Mouse (Mus musculus) gastrocnemius, adult 2 months (tissue): ENCODE data around the gene Pthlh. TPM values are rescaled to one million over a fixed set of nuclear protein-coding genes. Genes with fewer than 3 reads are reported as not detected.
"Not testable (repeated sequence)": the region's sequence is repeated elsewhere in the genome, so short reads cannot be mapped to it uniquely, and the experiment has no call there.

Source experiments
- DNase-seq: peaks from one replicate; pipeline ENCODE4 v3.0.0; 2022
- H3K27ac ChIP-seq: fragments of 200-600 bp; 2 replicates; pipeline ENCODE4 v1.8.1; 2022; ENCODE audit warnings: mild to moderate bottlenecking
- H3K4me3 ChIP-seq: fragments of 200-600 bp; 2 replicates; pipeline ENCODE4 v1.8.1; 2022; ENCODE audit warnings: mild to moderate bottlenecking, moderate library complexity
- CTCF ChIP-seq: fragments of 200-600 bp; IDR thresholded peaks from 2 replicates; pipeline ENCODE4 v1.8.1; 2022; ENCODE audit warnings: antibody characterized with exemption, mild to moderate bottlenecking, moderate library complexity
- intact Hi-C: fragments of 180-260 bp; cut with DNase I; formaldehyde crosslinking; loops from one replicate; pipeline ENCODE4 v1.15.1; 2025
- long read RNA-seq, 2 experiments: library from polyadenylated mRNA; stranded (forward); transcript quantifications; one replicate each; pipeline ENCODE4 v2.0.0; 2021
- total RNA-seq, 2 experiments: library from RNA; stranded (reverse); gene quantifications; 2 replicates each; pipeline ENCODE4 v1.2.3; 2021

Gene Pthlh
- 1 to 10 TPM in 1 of 2 experiments, under 1 TPM in 1; 0.78 to 3.0 TPM for total RNA-seq
- long read RNA-seq, experiment 1, partial matches to known transcripts: 0 of 1 reads
- long read RNA-seq, experiment 1, other reads (novel, unspliced or antisense): 0 of 1 reads
- long read RNA-seq, experiment 2, partial matches to known transcripts: 1 of 5 reads
- long read RNA-seq, experiment 2, other reads (novel, unspliced or antisense): 0 of 5 reads

DNA sequence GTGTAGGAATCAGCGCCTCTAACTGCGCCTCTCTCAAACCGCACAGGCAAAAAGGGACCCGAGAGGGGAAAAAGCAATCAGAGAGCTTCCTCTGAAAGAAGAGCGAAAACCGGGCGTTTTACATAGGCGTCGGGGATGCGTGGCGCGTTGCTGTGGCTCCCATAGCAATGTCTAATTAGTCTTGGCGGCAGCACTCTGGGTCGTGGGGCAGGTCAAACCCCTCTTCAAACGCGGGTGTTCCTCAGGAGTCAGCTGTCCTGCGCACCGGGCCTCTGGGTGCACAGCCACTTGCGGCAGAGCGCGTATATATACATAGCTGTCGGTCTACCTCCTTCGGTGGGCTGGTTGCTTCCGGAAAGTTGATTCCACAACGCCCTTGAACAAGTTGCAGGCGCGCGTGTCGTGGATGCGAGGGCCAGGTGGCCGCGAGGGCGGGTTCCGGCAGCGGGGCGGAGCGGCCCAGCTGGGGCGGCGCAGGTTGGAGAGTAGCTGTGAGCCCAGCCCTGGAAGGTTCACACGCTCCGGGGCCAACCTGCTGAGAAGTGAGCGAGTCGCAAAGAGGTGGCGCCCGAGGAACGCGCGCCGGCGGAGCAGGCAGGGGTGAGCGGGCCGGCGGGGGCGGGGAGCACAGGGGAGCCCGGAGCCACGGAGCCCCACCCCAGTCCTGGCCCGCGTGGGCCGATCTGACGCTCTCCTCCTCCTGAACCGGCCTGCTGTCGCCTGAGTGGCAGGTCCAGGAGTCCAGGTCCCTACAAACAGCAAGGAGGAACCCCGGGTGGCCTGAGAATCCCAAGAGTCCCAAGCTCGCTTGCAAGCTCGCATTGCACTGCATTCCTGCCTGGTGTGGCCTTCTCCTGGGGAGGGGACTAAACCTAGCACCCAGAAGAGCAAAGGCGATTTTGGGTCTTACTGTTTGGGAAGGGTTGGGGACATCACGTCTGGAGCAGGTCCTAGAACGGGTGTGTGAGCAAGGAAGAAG is at the start of gene Pthlh:
TSS of gene Pthlh (minus strand) at position 597 of the 979 bp plus-strand sequence.
- peak; percentile 91 for DNase-seq
- peak; percentile 70 for TF ChIP-seq CTCF
- Histone ChIP-seq H3K4me3 (peak within 1 kb of the TSS; percentile 81), H3K27ac (peak within 1 kb of the TSS; percentile 80)
- intact Hi-C loops: loop anchor here (2.0 to 5.0 kb wide), 2 partner anchors 213 to 543 kb away; no protein-coding TSS in a partner anchor

DNA sequence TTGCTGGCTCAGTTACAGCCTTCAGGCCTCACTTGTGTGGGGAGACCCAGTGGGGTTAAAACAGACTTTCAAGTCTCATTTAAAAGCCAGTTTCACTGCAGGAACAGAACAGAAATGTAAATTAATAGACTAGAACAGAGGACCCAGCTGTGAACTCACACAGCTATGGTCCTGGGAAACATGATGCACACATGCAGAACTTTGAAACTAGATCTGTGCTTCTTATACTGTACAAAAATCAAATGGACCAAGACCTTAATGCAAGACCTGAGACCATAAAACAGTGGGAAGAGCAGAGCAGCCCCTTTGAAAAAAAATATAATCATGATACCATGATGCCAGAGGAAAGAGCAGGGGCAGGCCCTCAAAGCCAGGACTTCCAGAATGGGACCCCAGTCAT is 49.3 kb upstream of the Pthlh start:
- no peak for TF ChIP-seq CTCF
- DNase-seq: no peak
- intact Hi-C loops: loop anchor here (5.0 to 10.0 kb wide), 2 partner anchors 36 to 161 kb away; partner anchors contain the start of gene Ccdc91
- Histone ChIP-seq H3K4me3 (no peak overlapping the region), H3K27ac (no peak overlapping the region)

DNA sequence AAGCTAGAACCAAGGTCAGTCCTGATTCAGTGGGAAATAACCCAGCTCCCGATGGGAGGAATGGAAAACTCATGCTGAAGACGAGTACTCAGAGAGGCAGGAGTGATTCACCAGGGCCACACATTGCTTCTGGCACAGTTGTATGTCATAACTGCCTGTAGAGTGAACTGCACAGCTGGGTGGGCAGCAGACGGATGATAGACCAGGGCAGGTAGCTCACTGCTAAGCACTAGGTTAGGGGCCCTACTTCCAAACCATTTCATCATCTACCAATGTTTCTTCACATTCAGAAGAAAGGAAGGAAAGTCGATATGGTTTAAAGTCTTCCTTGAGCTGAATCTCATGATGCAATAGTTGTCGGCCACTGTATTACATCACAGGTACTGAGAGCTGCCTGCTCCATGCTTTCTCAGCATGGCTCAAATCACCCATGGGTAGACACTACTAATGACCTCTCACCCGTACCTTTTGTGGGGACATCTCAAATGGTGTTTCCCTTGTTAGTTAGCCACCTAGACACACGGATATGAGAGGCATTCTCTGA is 46.5 kb upstream of the Pthlh start:
- peak overlapping the region; percentile 83 for H3K27ac ChIP-seq
- intact Hi-C loops: loop anchor here (5.0 to 10.0 kb wide), 2 partner anchors 33 to 164 kb away; partner anchors contain the start of gene Ccdc91
- DNase-seq: no peak
- H3K4me3 ChIP-seq: no peak overlapping the region
- no peak for TF ChIP-seq CTCF

DNA sequence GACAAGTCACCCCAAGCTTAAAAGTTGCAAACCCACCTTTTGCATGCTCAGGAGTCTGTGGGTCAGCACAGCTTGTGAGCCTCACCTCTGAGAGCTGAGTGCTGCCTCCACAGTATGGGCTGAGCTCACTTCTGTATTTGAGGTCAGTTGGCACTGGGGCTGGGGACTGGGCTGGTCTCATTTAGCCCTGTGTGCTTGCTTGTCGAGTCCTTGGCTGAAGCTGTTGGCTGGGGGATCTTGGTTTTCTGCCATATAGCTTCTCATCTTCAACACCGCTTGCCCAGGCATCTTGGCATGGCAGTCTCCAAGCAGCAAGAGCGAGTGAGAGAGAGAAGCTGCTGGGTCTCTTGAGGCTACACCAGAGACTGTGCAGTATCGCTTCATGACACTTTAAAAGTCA is 46.1 kb upstream of the Pthlh start:
- intact Hi-C loops: loop anchor here (5.0 to 10.0 kb wide), 2 partner anchors 33 to 165 kb away; partner anchors contain the start of gene Ccdc91
- TF ChIP-seq CTCF: no peak
- H3K27ac ChIP-seq: peak overlapping the region; percentile 83
- no peak overlapping the region for H3K4me3 ChIP-seq
- DNase-seq: peak; percentile 86

DNA sequence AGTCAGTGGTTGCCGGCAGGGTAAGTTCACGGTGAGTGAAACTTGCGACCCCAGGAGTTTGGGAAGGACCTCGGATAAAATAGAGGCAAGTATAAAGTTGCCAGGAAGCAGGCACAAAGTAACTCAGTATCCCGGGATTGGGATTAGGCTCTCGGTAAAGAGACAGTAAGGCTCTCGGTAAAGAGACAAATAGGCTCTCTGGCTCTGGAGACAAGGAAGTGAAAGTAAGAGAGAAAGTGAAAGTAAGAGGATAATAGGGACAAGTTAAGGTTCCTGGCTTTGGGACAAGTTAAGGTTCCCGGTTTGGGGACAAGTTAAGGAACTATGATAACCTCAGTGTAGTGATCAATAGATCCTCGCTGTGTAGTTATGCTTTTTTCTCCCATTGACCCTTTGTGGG is 40.3 kb upstream of the Pthlh start:
- DNase-seq, intact Hi-C loops, H3K27ac ChIP-seq, H3K4me3 ChIP-seq: not testable (repeated sequence)

DNA sequence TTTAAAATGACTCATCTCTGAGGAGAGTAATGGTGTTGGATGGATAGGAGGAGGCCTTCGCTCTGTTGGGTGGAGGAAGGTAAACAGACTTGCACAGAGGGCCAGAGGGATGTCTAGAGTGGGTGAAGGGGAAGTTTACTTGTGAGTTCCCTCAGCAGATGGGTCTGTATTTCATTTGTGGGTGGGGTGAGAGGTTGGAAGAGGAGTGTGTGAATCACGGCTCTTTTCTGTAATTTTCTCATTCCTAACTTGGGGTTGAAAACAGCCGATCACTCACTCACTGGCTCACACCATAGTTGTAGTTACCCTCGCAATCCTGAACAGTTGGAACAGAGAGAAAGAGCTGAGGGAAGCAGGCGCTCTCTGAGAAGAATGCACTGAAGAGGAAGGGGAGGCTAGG is 35.6 kb upstream of the Pthlh start:
- intact Hi-C loops: no loop called here
- no peak for TF ChIP-seq CTCF
- H3K4me3 ChIP-seq: no peak overlapping the region
- no peak for DNase-seq
- H3K27ac ChIP-seq: no peak overlapping the region

DNA sequence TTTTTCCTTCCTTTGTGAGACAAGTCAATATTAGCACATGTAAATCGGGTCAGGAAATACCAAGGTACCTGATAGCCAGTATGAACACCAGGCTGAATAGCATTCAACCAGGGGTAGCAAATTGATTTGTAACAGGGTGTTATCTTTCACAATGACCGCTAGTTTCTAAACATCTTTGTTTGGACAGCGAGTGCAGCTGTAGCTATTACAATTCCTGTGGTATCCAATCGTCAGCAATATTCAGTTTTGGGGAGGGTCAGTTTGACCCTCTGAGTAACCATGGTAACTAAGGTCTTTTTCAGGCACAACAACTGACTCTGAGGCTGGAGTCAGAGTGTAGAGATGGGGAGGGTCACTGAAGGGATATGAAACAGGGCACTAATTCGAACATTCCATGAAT is 15.3 kb upstream of the Pthlh start:
- intact Hi-C loops: loop anchor here (5.0 kb wide), 1 partner anchor 33 kb away; no protein-coding TSS in a partner anchor
- Histone ChIP-seq H3K4me3 (no peak overlapping the region), H3K27ac (no peak overlapping the region)
- no peak for TF ChIP-seq CTCF
- DNase-seq: no peak

DNA sequence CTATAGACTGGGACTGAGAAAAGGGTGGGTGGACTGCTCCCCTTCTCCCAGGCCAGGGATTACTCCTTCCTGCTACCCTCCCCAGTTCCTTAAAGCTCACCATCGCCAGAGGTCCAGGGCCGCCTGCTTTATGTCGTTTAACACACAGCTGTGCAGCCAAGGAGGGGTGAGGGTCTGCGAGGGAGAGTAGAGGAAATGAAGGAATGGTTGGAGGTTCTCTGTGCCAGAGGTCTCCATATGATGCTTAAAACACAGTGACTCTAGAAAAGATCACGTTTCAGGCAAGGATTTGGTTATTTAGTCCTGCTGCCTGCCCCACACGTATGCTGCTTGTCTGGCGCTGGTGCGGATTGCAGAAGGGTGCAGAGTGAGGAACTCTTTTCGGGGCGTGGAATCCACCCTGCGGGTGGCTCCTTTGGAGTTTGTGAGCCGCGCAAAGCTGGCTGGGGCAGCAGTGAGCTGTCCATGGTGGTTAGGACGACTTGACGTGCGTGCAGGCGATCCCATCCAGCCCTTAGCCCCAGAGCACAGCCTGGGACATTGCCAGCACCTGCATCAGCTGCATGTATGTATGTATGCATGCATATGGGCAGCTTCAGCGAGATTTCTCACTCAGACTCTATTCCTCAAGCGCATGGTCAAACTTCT is 4.3 kb upstream of the Pthlh start:
- no peak for TF ChIP-seq CTCF
- Histone ChIP-seq H3K4me3 (no peak overlapping the region), H3K27ac (no peak overlapping the region)
- intact Hi-C loops: loop anchor here (5.0 kb wide), 1 partner anchor 39 kb away; no protein-coding TSS in a partner anchor
- DNase-seq: peak; percentile 46

DNA sequence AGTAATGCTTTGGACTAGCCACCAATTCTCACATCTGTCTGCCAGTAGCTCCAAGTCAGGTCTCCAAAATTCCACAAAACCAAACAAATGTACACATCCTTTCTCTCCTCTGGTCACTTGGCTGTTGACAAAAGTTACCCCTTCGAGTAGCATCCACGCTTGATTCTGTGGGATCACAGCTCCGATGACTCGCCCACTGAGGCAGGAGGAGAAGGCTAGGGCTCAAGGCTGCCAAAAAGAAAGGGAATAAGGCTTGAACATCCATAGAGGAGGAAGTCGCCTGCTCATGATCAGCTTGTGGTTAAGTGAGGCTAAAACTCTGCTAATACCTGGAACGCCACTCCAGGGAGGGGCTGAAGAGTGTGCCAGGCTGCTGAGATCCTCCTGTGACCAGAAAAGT is 2.5 kb upstream of the Pthlh start:
- no peak for TF ChIP-seq CTCF
- Histone ChIP-seq H3K27ac (no peak overlapping the region), H3K4me3 (no peak overlapping the region)
- no peak for DNase-seq
- intact Hi-C loops: loop anchor here (5.0 kb wide), 1 partner anchor 41 kb away; no protein-coding TSS in a partner anchor

DNA sequence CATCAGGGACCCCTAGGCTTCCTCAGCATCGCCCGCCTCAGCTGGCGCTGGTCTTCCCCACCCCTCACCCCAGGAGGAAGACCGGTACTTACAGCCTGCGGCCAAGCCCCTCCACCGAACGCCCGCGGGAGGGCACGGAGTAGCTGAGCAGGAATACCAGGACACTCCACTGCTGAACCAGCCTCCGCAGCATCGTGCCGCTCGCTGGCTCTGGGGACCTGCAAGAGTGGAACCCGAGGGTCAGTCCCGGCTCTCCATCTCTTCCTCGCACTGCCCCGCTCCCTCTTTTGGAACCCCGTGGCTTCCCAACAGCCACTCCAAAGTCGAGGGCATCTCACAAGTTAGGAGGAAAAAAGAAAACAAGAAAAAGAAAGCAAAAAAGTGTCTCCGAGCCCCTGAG is 805 bp downstream of the Pthlh start:
- Histone ChIP-seq H3K27ac (peak overlapping the region; percentile 80), H3K4me3 (peak overlapping the region; percentile 81)
- no peak for TF ChIP-seq CTCF
- peak; percentile 54 for DNase-seq
- intact Hi-C loops: loop anchor here (5.0 kb wide), 1 partner anchor 544 kb away; no protein-coding TSS in a partner anchor

DNA sequence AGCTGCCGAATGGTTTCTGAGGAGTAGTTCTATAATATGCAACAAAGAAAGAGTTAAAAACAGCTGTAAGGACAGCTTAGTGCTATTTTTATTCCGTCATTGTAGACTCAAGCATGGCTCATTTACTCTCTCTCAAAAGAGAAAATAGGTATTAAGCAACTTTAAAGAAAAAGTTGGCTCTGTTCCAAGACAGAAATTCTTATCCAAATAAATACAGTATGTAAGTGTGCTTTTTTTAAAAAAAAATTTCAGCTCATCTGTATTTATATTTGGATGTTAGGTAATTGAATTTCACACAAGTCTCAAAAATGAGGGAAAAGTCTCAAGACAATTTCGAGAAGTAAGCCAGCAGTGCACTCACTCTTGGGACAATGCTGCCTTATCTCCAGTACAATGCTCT is 2.4 kb downstream of the Pthlh start:
- Histone ChIP-seq H3K4me3 (peak overlapping the region; percentile 81), H3K27ac (no peak overlapping the region)
- TF ChIP-seq CTCF: no peak
- intact Hi-C loops: loop anchor here (5.0 kb wide), 1 partner anchor 546 kb away; no protein-coding TSS in a partner anchor
- DNase-seq: no peak

DNA sequence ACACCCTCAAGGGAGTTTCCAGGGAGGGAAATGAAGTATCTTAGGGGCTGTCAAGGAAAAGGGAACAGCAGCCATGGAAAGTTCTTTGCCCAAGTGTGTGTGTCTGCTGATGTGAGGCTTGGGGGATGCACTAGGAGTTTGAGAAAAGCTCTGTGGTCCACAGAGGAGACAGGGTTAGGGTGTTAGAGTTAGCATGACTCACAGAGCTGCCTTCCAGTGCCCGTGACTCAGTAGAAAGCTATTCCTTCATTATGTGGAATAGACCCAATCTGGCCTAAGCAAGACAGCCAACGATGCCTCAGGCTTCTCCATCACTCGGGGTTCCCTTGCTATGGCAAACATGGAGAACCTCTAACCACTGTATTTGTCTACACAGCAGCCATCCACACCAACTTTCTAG is 3.2 kb downstream of the Pthlh start:
- no peak for DNase-seq
- no peak overlapping the region for H3K4me3 ChIP-seq
- intact Hi-C loops: loop anchor here (5.0 kb wide), 1 partner anchor 547 kb away; no protein-coding TSS in a partner anchor
- H3K27ac ChIP-seq: peak overlapping the region; percentile 38; the same call in 1 of the 2 replicates
- TF ChIP-seq CTCF: no peak
